In genomic region chr4:136981993-136982695, GRCm38 (mm10) we compare ENCODE assay signal across 16 mouse cellular contexts. TPM values are rescaled to one million over a fixed set of nuclear protein-coding genes. Genes with fewer than 3 reads are reported as not detected.
DNase-seq lines count a peak whose midpoint lies in the region; ATAC-seq and TF ChIP-seq lines count a peak whose summit lies in the region.
"Had no signal": no experiment of that assay in that cellular context is flagged by ENCODE, and none has a peak within 500 bp of the region (broad histone marks: within the 10 kb centered on the region; RNA-seq: fewer than 3 reads in every experiment).

No protein-coding gene starts in this region.

- H3K9me3 ChIP-seq in hindbrain, embryonic 13.5 days: no peaks in the 10 kb centered on the region
- H3K9me3 ChIP-seq in hindbrain, embryonic 12.5 days (replicated peaks): no peaks in the 10 kb centered on the region
- no peaks in the 10 kb centered on the region for H3K9me3 ChIP-seq in midbrain, embryonic 16.5 days (replicated peaks; ENCODE audit: control insufficient read depth, low read length, poor library complexity, severe bottlenecking)
- H3K9me3 ChIP-seq: G1E; heart, embryonic 10.5 days; kidney, embryonic 15.5 days; liver, embryonic 12.5 days; lung, embryonic 15.5 days had no signal

- DNase-seq in cerebellum, adult 2 months: peak; percentile 23 to 30
- no peak for DNase-seq in cerebellum, adult 11-12 months
- peak; percentile 54 for DNase-seq in brain, embryonic 14.5 days (ENCODE audit: low read depth)
- DNase-seq in thymus, postnatal 4 days: no peak
- no peak for DNase-seq in spleen, postnatal 36 days (ENCODE audit: low spot score in 2 of 2)
- DNase-seq: thymus, adult 2 months had no signal

- peak; percentile 30; the same call in 1 of the 2 replicates for ATAC-seq in hindbrain, embryonic 13.5 days (ENCODE audit: low FRiP score)
- no peak for ATAC-seq in hindbrain, embryonic 12.5 days (ENCODE audit: low FRiP score)
- ATAC-seq in midbrain, embryonic 16.5 days: peak; percentile 39; the same call in 1 of the 2 replicates
- ATAC-seq: CD4-positive, CD25-positive, alpha-beta regulatory T cell, adult 4 months; inflammation-experienced regulatory T-cells, adult 6 months had no signal

- H3K9ac ChIP-seq in hindbrain, embryonic 13.5 days: peak overlapping the region; percentile 46
- no peak overlapping the region for H3K9ac ChIP-seq in hindbrain, embryonic 12.5 days
- H3K9ac ChIP-seq in midbrain, embryonic 16.5 days (ENCODE audit: low read depth, low read length): peak overlapping the region; percentile 32; the same call in 1 of the 2 replicates
- H3K9ac ChIP-seq: kidney, embryonic 15.5 days; liver, embryonic 12.5 days; lung, embryonic 15.5 days had no signal

- no peak for TF ChIP-seq CTCF in cerebellum, adult 2 months (IDR thresholded peaks at IDR 0.05; ENCODE audit: borderline replicate concordance, insufficient read depth, low read depth, low read length)
- no peak for TF ChIP-seq CTCF in brain, embryonic 14.5 days (IDR thresholded peaks at IDR 0.05; ENCODE audit: borderline replicate concordance, extremely low read depth, insufficient read depth, insufficient read length)

- peaks cover 11% of the 10 kb centered on the region for H3K36me3 ChIP-seq in hindbrain, embryonic 13.5 days
- peaks cover 12% of the 10 kb centered on the region; the same call in 1 of the 2 replicates for H3K36me3 ChIP-seq in hindbrain, embryonic 12.5 days
- no peaks in the 10 kb centered on the region for H3K36me3 ChIP-seq in midbrain, embryonic 16.5 days (ENCODE audit: control insufficient read depth, insufficient read depth, low read length)

- no peak for TF ChIP-seq POLR2A in cerebellum, adult 2 months (IDR thresholded peaks at IDR 0.05; ENCODE audit: borderline replicate concordance, insufficient read depth, low read length)
- TF ChIP-seq POLR2A in brain, embryonic 14.5 days (IDR thresholded peaks at IDR 0.05; ENCODE audit: borderline replicate concordance, extremely low read depth, insufficient read depth, insufficient read length, poor library complexity, severe bottlenecking): no peak

- peaks cover 19% of the 10 kb centered on the region for H3K4me1 ChIP-seq in cerebellum, adult 2 months (ENCODE audit: control insufficient read depth, insufficient read depth, low read length)
- peaks cover 25% of the 10 kb centered on the region for H3K4me1 ChIP-seq in hindbrain, embryonic 13.5 days (replicated peaks)
- H3K4me1 ChIP-seq in hindbrain, embryonic 12.5 days: peaks cover 16% of the 10 kb centered on the region
- peaks cover 28% of the 10 kb centered on the region for H3K4me1 ChIP-seq in midbrain, embryonic 16.5 days (ENCODE audit: control insufficient read depth, insufficient read depth, low read length)
- H3K4me1 ChIP-seq: liver, embryonic 12.5 days had no signal

- WGBS in cerebellum, adult 2 months: 49% methylated on average over 9 of the region's 9 CpGs
- 55% methylated on average over 9 of the region's 9 CpGs for WGBS in hindbrain, embryonic 13.5 days
- WGBS in hindbrain, embryonic 12.5 days: 60% methylated on average over 9 of the region's 9 CpGs
- WGBS in midbrain, embryonic 16.5 days: 42% methylated on average over 9 of the region's 9 CpGs

- H3K4me2 ChIP-seq in hindbrain, embryonic 13.5 days: no peak overlapping the region
- no peak overlapping the region for H3K4me2 ChIP-seq in hindbrain, embryonic 12.5 days (replicated peaks)
- no peak overlapping the region for H3K4me2 ChIP-seq in midbrain, embryonic 16.5 days (ENCODE audit: low read length)
- H3K4me2 ChIP-seq: kidney, embryonic 15.5 days; liver, embryonic 12.5 days; lung, embryonic 15.5 days had no signal

- H3K27ac ChIP-seq in cerebellum, adult 2 months (ENCODE audit: insufficient read depth, low read length): no peak overlapping the region
- peak overlapping the region; percentile 52 for H3K27ac ChIP-seq in hindbrain, embryonic 13.5 days
- H3K27ac ChIP-seq in hindbrain, embryonic 12.5 days: no peak overlapping the region
- peak overlapping the region; percentile 60 for H3K27ac ChIP-seq in midbrain, embryonic 16.5 days (ENCODE audit: low read length)
- H3K27ac ChIP-seq: heart, embryonic 10.5 days; kidney, embryonic 15.5 days; liver, embryonic 12.5 days; lung, embryonic 15.5 days had no signal

- no peak overlapping the region for H3K4me3 ChIP-seq in cerebellum, adult 2 months (replicated peaks; ENCODE audit: insufficient read depth, low read depth, low read length)
- no peak overlapping the region for H3K4me3 ChIP-seq in hindbrain, embryonic 13.5 days
- H3K4me3 ChIP-seq in hindbrain, embryonic 12.5 days: no peak overlapping the region
- no peak overlapping the region for H3K4me3 ChIP-seq in midbrain, embryonic 16.5 days (ENCODE audit: low read depth, low read length)
- H3K4me3 ChIP-seq: heart, embryonic 10.5 days; kidney, embryonic 15.5 days; liver, embryonic 12.5 days; lung, embryonic 15.5 days had no signal

- H3K27me3 ChIP-seq in cerebellum, adult 2 months (ENCODE audit: control insufficient read depth, insufficient read depth, low read length): no peaks in the 10 kb centered on the region
- H3K27me3 ChIP-seq in hindbrain, embryonic 13.5 days: peaks cover 26% of the 10 kb centered on the region
- peaks cover 24% of the 10 kb centered on the region for H3K27me3 ChIP-seq in hindbrain, embryonic 12.5 days
- peaks cover 5% of the 10 kb centered on the region; the same call in 1 of the 2 replicates for H3K27me3 ChIP-seq in midbrain, embryonic 16.5 days (ENCODE audit: control insufficient read depth, insufficient read depth, low read depth, low read length)

RNA-seq across cellular contexts. Expression of gene Epha8, which starts 25.5 kb away (rescaled TPM):
- 44.5 and 51.9 TPM in 2 replicates for polyA plus RNA-seq in cerebellum, adult 2 months (2012; rRNA removed)
- 5.6 and 6.1 TPM in 2 replicates for polyA plus RNA-seq in hindbrain, embryonic 13.5 days (2015; fragmentation: Nextera tagmentation; extraction: Ambion mirVana)
- polyA plus RNA-seq in hindbrain, embryonic 12.5 days (2016; fragmentation: Nextera tagmentation; extraction: Ambion mirVana): 2.2 and 2.8 TPM in 2 replicates
- polyA plus RNA-seq in brain, embryonic 14.5 days (2012; rRNA removed): 28.5 and 33.9 TPM in 2 replicates
- 18.4 and 20.7 TPM in 2 replicates for polyA plus RNA-seq in midbrain, embryonic 16.5 days (2015; fragmentation: Nextera tagmentation; extraction: Ambion mirVana)
- polyA plus RNA-seq: CD4-positive, CD25-positive, alpha-beta regulatory T cell, adult 4 months; G1E had no signal

Comparison
In these comparisons a context has a peak if more than half of its experiments do, and no peak if none do; other contexts are left out.
1. DNase-seq: peak in cerebellum, adult 2 months (2 of 2) and brain, embryonic 14.5 days (single experiment); none in cerebellum, adult 11-12 months (single experiment), thymus, postnatal 4 days (single experiment) and spleen, postnatal 36 days (0 of 2).
2. H3K27ac ChIP-seq: peak in hindbrain, embryonic 13.5 days (single experiment) and midbrain, embryonic 16.5 days (single experiment); none in cerebellum, adult 2 months (single experiment) and hindbrain, embryonic 12.5 days (single experiment).